Mouse (Mus musculus) T-cell, adult 2 months (primary cell): ENCODE results near the gene Rimklb.
"Not testable (repeated sequence)": the region's sequence is repeated elsewhere in the genome, so short reads cannot be mapped to it uniquely, and the experiment has no call there.

ENCODE experiments used
- DNase-seq: peaks from one replicate; pipeline ENCODE4 v3.0.0; 2022; ENCODE audit warnings: low spot score

The Rimklb gene

DNA sequence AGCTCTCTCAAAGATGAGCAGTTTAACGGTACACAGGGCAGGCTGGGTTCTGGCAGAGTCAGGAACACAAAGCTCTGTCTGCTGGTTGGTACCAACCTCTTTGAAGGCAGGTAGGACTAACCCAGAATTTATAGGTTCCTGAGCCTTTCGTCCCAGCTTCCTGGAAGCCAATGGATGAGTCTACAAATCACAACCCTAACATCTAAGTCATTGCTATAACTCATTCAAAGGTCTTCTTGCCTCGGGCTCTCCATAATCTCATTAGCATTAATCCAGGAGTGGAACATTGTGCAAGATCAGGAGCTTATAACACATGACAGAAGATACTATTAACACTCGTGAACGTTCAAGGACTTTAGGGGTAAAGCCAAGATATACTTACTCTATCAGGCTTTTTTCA is at the start of gene Rimklb:
Gene Rimklb (minus strand): TSS at position 101 of the 400 bp plus-strand sequence.
- DNase-seq = no peak

DNA sequence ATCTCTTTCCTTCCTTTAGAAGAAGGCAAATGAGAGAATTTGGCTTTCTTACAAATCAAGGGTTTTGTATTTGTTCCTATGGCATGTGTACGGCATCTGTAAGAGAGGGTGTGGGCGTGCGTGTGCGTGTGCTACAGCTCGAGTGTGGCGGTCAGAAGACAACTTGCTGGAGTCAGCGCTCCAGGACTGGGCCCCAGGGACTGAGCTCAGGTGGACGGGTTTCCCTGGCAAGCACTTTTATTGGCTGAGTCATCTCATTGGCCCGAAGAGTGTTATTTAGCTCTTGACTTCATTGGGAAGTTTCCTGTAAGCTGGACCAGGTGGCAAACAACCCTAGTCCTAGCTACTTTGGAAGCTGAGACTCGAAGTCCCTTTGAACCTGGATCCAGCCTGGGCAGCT is 47.4 kb upstream of the Rimklb start:
- DNase-seq = no peak

DNA sequence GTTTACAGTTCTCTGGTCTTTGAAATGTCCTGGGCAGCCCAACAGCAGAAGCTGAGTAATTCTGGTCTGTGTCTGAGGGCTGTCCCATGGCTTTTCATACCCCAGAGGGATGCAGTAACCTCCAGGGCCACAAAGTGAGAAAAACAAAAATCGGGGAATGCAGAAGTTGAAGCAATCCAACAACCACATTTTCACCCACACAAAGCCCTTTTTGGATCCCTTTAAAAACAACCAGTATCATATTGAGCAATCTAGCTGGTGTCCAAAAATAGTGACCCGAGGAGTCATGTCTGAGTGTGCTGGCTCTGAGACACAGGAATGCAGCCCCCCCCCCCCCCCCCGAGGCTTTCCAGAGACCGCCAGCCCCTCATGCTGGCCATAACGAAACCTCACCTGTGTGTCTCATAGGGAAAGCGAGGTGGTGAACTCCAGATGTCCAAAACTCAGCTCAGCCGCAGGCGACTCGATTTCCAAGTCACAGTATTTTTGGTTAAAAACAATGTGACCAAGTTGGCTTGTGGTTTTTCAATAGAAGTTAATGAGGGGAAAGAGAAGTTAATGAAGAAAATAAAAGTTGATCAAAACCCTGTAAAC is 46.8 kb upstream of the Rimklb start:
- DNase-seq = no peak

DNA sequence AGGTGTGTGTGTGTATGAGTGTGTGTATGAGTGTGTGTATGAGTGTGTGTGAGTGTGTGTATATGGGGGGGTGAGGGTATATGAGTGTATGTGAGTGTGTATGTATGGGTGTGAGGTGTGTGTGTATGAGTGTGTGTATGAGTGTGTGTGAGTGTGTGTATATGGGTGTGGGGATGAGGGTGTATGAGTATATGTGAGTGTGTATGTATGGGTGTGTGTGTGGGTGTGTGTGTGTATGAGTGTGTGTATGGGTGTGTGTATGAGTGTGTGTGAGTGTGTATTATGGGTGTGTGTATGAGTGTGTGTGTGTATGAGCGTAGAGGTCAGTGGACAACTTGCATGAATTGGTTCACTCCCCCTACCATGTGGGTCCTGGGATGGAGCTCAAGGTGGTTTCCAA is 46.1 kb upstream of the Rimklb start:
- DNase-seq = no peak

- DNase-seq = no peak
Measured at GRCm38 (mm10) chr6:122543574-122543973, 45.0 kb upstream of the Rimklb start.

GRCm38 (mm10) chr6:122542459-122542858 is 43.9 kb upstream of the Rimklb start:
- DNase-seq = not testable (repeated sequence)

GRCm38 (mm10) chr6:122539564-122539963 is 41.0 kb upstream of the Rimklb start:
- no peak for DNase-seq

DNA sequence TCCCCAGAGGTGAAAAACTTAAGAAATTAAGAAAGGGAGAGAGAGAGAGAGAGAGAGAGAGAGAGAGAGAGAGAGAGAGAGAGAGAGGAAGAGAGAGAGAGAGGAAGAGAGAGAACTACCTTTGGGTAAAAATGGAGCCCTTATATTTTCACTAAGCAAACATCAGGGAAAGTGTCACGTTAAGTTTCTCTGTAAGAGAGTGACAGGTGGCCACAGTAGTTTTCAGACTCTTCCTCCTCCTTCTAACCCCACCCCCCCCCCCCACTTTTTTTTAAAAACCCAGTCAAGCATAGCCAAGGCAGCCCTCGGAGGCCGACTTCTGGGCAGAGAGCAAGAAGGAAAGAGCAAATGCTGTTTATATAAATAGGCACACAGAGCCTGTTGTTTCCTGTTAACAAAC is 35.5 kb upstream of the Rimklb start:
- no peak for DNase-seq

DNA sequence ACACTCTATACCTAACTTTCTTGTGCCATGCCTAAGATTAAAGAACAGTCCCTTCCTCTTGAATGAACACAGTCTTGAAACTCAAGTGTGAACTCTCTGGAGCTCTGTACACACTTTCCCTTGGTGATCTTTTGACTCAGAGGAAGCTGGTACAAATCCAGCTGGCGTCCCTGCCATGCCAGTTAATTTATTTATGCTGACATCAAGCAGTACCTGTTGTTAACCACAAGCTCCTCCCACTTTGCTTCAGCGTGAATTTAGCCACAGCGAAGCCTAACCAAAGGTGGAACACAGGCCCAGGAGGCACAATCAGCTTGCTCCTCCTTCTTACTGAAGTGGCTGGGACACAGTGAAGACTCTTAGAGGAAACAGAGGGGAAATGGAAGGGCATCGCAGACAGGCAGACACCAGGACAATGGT is 34.3 kb upstream of the Rimklb start:
- DNase-seq = peak; percentile 53

- DNase-seq = no peak
Measured at GRCm38 (mm10) chr6:122531466-122532174, 33.1 kb upstream of the Rimklb start.

GRCm38 (mm10) chr6:122528136-122528535 is 29.6 kb upstream of the Rimklb start:
- no peak for DNase-seq

DNA sequence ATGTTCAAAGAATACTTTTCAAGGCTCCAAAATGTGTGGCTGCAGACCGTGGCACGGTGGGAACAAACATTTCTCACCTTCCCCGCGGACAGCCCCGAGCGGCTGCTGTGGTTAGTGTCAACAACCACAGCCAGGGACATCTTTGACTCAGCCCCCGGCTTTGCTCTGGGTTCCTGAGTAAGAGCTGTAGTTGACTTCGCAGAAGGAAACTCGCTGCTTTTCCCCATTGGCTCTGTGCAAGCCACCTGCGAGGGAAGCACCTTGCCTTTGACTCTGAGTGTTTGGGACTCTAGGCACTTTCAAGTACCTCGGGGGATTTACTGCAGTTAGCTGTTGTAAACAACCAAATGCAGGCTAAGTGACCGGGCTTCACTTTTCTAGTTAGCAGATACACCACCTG is 29.0 kb upstream of the Rimklb start:
- peak; percentile 28 for DNase-seq

DNA sequence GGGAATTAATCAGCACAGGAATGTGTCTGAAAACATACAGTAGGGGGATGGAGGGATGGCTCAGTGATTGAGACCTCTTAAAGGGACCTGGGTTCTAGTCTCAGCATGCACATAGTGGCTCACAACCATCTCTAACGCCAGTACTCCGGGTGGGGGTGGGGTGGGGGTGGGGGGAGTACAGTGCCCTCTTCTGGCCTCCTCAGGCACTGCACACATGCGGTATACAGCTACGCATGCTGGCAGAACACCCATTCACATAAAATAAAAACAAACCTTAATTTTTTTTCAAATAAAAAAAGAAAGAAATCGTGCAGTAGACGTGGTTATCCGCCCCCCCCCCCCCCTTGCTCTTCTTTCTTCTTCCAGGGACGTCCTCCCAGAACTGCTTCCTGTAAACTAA is 24.7 kb upstream of the Rimklb start:
- no peak for DNase-seq

GRCm38 (mm10) chr6:122522595-122522994 is 24.0 kb upstream of the Rimklb start:
- no peak for DNase-seq

DNA sequence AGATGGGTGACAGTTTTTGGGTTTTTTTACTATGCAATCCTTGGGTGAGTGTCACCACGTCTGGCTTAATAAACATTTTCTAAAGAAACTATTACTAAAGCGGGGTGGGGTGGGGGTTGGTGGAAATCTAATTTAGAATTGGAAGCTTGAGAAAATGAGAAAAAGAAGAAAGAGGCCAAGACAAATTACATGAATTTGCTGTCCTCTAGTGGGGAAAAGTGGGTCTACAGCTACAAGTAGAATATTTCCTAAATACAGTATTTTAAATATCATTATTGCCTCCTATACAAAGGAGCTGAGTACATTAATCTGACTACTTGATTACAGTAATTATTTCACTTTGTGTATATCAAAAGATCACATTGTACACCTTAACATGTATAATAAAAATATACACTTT is 20.8 kb upstream of the Rimklb start:
- DNase-seq = no peak

DNA sequence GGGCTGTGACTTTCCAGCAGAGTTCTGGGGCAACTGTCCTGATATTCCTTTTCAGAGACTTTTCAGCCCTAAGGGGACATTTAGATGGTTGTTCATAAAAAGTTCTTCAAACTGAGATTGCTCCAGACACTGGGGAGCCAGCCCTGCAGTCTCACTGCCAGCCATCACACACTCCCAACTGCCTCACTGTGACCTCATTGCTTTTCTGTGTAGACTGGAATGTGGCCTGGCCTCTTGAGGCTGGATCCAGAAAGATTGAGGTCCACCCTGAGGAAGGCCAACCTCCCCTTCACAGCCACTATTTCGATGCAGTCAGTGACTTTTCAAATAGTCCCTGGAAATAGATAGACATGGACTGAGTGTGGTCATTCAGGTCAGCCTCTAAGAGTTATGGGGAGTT is 19.1 kb upstream of the Rimklb start:
- DNase-seq = no peak

DNA sequence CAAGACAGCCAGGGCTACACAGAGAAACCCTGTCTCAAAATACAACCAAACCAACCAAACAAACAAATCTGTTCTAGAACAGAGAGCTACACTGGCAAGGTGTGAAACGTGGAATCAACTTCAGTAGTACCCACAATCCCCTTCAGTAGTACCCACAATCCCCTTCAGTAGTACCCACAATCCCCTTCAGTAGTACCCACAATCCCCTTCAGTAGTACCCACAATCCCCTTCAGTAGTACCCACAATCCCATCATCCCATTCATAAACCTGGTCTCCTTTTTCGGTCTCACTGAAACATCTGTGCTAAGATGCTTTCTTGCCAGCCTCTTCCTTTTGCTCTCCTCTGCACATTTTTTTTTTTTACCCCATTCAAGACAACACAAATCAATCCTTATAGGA is 17.2 kb upstream of the Rimklb start:
- not testable (repeated sequence) for DNase-seq

DNA sequence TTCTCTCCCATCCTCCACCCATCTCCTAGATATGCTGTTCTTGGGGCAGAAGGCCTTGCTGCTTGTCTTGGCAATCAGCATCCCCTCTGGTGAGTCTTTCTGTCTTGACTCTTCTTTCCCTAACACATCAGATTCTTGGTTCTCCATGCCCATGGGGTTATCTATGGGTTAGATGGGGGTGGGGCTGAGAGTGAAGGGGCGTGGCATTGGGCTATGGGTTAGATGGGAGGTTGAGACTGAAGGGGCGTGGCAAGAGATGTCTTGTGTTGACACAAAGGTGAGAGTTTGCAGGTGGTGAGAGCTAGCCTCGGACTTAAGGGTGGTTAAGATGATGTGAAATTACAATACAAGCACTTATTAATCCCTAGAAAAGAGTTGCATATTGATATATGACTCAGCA is 15.8 kb upstream of the Rimklb start:
- no peak for DNase-seq

DNA sequence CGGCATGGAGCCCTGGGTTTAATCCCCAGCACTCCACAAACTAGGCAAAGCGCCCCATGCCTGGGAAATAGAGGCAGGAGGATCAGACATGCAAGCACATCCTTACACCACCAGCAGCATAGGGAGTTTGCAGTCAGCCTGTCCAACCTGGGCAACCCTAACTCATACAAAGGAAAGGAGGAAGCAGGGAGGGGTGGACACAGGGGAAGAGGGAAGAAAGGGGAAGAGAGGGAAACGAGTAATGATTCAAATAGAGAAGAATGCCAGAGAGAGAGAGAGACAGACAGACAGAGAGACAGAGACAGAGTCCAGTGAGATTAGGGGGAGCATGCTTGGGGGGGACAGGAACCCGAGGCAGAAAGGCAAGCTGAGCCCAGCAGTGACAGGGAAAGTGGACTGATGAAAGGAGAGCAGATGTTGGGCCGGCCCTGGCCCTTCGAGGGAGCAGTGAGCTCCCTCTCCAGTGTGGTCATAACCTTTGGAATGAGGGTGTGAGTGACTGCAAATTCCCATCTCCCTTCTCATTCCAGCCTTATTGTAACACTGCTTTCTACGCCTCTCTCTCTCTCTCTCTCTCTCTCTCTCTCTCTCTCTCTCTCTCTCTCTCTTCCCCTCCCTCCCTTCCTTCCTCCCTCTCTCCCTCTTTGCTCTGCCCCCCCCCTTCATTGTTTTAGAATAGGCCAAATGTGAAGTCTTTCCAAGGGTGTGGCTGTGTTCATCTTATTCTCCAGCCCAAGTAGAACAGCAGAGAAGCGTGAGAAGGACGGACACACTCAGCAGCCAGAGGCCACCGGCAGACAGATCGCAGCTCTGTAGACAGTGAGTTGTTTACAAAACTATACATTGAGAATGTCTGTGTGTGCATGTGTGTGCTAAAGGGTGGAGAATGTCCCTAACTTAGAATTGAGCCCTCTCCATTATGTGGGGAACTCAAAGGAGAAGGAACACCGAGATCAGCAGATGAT is 14.6 kb upstream of the Rimklb start:
- DNase-seq = no peak

GRCm38 (mm10) chr6:122508494-122508893 is 9.9 kb upstream of the Rimklb start:
- no peak for DNase-seq

GRCm38 (mm10) chr6:122505545-122505944 is 7.0 kb upstream of the Rimklb start, which contains the start of gene Mfap5:
Gene Mfap5, plus strand, starts transcription at chr6:122505845.
- no peak for DNase-seq

DNA sequence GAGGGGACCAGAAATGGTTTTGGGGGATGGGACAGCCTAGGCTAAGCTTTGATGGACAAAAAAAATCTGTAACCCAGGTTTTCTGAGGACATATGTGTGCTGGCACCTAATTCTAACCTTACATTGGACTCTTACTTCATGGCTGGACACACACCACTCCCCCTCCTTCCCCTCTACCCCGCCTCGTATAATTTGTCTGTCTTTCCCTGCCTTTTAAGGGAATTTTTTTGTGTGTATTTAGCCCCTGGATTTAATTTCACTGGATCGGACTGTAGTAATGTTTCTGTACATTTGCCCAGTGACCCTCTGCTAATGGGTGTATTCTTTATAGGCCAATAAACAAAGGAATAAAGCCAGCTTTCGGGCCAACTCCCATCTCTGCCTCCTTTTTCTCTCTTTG is 6.5 kb upstream of the Rimklb start:
- DNase-seq = no peak

DNA sequence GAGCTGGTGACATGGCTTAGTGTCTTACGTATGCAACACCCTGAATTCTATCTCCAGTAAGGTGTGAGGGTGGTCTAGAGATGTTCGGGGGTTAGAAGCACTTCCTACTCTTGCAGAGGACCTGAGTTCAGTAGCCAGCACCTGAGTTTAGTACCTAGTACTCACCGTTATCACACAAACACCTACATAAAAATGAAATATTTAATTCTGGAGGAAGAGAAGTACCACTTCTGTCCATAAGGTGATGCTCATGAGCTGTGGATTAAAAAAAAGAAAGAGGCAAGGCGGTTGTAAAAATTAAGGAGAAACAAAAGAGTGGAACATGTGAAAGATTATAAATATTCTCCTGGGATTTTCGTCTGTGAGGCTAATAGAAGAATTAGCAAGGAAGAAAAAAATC is 2.1 kb downstream of the Rimklb start:
- DNase-seq = no peak
